Mouse (Mus musculus) spleen, adult 2 months (tissue): ENCODE data around the gene Tmem151b.
A peak's percentile ranks its signal among the peaks of the same experiment; 100 is the strongest.

Source experiments
- CTCF ChIP-seq: fragments of 200-500 bp; IDR thresholded peaks from 2 replicates; pipeline ENCODE4 v1.5.1; 2011; ENCODE audit warnings: mild to moderate bottlenecking, inconsistent platforms; ENCODE audit not compliant: insufficient read depth, insufficient read length, insufficient replicate concordance; ENCODE audit errors: extremely low read depth
- POLR2A ChIP-seq: fragments of 200-500 bp; IDR thresholded peaks from 2 replicates; pipeline ENCODE4 v1.6.1; 2011; ENCODE audit warnings: low read depth, low read length, inconsistent platforms

- TF ChIP-seq CTCF (no peak), POLR2A (peak; percentile 33; the same call in 1 of the 2 replicates)
Measured at GRCm38 (mm10) chr17:45556514-45557245, 7.2 kb upstream of the Tmem151b start.
